Mouse (Mus musculus) brain, adult 2 months (tissue): ENCODE measurements around the gene Mto1.
"Not testable (repeated sequence)": the region's sequence is repeated elsewhere in the genome, so short reads cannot be mapped to it uniquely, and the experiment has no call there.

ENCODE experiments used
- DNase-seq: peaks from one replicate; pipeline ENCODE4 v3.0.0; 2011; ENCODE audit warnings: low read depth, low spot score

Gene Mto1

GRCm38 (mm10) chr9:78506002-78506721 is 58.2 kb downstream of the Mto1 start:
- no peak for DNase-seq

DNA sequence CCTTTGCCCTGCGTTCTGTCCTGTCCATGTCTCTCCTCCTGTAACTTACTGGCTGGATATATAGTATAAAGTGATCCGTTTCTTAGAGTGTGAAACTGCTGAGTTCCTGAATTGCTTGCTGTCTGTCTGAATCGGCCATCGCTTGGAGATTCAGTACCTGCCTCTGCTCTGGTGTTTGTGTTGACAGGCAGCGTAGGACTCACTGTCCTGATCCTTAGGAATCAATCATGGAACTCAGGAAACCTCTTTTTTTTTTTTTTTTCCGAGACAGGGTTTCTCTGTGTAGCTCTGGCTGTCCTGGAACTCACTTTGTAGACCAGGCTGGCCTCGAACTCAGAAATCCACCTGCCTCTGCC is 58.7 kb downstream of the Mto1 start:
- no peak for DNase-seq

GRCm38 (mm10) chr9:78508106-78508786 is 60.2 kb downstream of the Mto1 start:
- no peak for DNase-seq

- no peak for DNase-seq
Measured at GRCm38 (mm10) chr9:78511705-78512104, 63.7 kb downstream of the Mto1 start.

- no peak for DNase-seq
Measured at GRCm38 (mm10) chr9:78513776-78514500, 65.9 kb downstream of the Mto1 start.

DNA sequence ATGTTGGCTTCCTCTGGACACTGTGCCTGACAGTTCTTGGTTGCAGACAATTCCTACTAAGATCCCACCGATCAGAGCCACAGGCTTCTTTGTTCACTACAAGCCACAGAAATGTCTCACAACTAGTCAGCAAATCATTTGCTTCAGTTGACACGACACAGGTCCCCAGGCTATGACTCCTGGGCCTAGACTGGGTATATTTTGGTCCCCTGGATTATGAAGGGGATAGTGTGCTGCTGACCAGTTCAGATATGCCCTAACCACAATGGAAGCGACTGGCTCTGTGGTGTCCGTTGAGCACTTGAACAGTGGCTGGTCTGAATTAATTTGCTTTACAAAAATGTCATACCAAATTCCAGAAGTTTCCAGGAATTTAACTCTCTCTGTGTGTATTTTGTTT is 66.7 kb downstream of the Mto1 start:
- DNase-seq, result no peak

GRCm38 (mm10) chr9:78516125-78516524 is 68.1 kb downstream of the Mto1 start:
- DNase-seq, result no peak

- DNase-seq, result not testable (repeated sequence)
Measured at GRCm38 (mm10) chr9:78517237-78517636, 69.2 kb downstream of the Mto1 start.

GRCm38 (mm10) chr9:78520127-78520779 is 72.2 kb downstream of the Mto1 start:
- DNase-seq, result peak; percentile 29

GRCm38 (mm10) chr9:78520780-78521601 is 73.0 kb downstream of the Mto1 start:
- DNase-seq, result peak; percentile 66

DNA sequence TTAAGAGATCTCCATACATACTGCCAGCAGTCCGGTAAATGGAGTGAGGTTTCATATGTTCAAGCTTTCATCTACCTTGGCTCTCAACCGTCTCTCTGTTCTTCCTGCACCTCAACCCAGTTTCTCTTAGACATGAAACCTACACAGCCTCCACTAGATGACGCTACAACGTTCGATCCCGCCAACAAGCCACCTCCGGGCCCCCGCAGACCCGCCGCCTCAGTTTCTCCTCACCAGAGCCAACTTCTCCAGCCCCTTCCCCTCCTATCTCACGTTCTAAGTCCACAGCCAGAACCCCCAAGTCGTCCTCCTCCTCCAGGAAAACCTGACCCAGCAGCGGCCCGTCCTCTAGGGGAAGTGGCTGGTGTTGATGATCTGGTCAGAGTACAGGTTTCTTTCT is 73.7 kb downstream of the Mto1 start:
- peak; percentile 50 for DNase-seq
